Mouse (Mus musculus) neural tube, embryonic 11.5 days (tissue): ENCODE results near the gene Fbxo3. TPM values are rescaled to one million over a fixed set of nuclear protein-coding genes. Genes with fewer than 3 reads are reported as not detected.
"Not testable (repeated sequence)": the region's sequence is repeated elsewhere in the genome, so short reads cannot be mapped to it uniquely, and the experiment has no call there.

Experiments
- ATAC-seq: fragments of 200-750 bp; cut with Nextera tagmentation; 2 replicates; pipeline ENCODE4 v1.8.0; 2017; ENCODE audit warnings: moderate number of reproducible peaks, mild to moderate bottlenecking, moderate TSS enrichment, moderate library complexity; ENCODE audit not compliant: insufficient read depth, low FRiP score, low TSS enrichment
- DNase-seq: peaks from one replicate; pipeline ENCODE4 v3.0.0-alpha.2; 2015; ENCODE audit warnings: low spot score
- H3K27ac ChIP-seq: fragments of 300-500 bp; sonication (generic); 2 replicates; pipeline ENCODE4 v1.5.1; 2014; ENCODE audit warnings: low read depth, mild to moderate bottlenecking, low read length
- H3K27me3 ChIP-seq: fragments of 300-500 bp; sonication (generic); 2 replicates; pipeline ENCODE4 v1.6.1; 2014; ENCODE audit warnings: mild to moderate bottlenecking, low read length, mixed read lengths; ENCODE audit not compliant: control insufficient read depth, insufficient read depth
- H3K36me3 ChIP-seq: fragments of 300-500 bp; sonication (generic); 2 replicates; pipeline ENCODE4 v1.6.1; 2014; ENCODE audit warnings: mild to moderate bottlenecking, low read length, moderate library complexity, mixed read lengths; ENCODE audit not compliant: control insufficient read depth, insufficient read depth
- H3K4me1 ChIP-seq: fragments of 300-500 bp; sonication (generic); 2 replicates; pipeline ENCODE4 v1.6.1; 2014; ENCODE audit warnings: low read length, mixed read lengths; ENCODE audit not compliant: control insufficient read depth, insufficient read depth
- H3K4me2 ChIP-seq: fragments of 300-500 bp; sonication (generic); 2 replicates; pipeline ENCODE4 v1.6.1; 2014; ENCODE audit warnings: low read depth, mild to moderate bottlenecking, moderate library complexity
- H3K4me3 ChIP-seq: fragments of 300-500 bp; sonication (generic); 2 replicates; pipeline ENCODE4 v1.5.1; 2014; ENCODE audit warnings: low read depth, low read length
- H3K9ac ChIP-seq: fragments of 300-500 bp; sonication (generic); 2 replicates; pipeline ENCODE4 v1.6.1; 2014; ENCODE audit warnings: mild to moderate bottlenecking, low read length
- H3K9me3 ChIP-seq: fragments of 300-500 bp; sonication (generic); 2 replicates; pipeline ENCODE4 v1.6.1; 2016; ENCODE audit warnings: low read length; ENCODE audit not compliant: control insufficient read depth
- WGBS: fragments of 180-500 bp; shearing (Covaris S2); extraction: QIAGEN DNeasy Blood & Tissue Kit; methylation state at CpG from one replicate; pipeline ENCODE4 v1.1.7; 2014; 5-methylcytosine and 5-hydroxymethylcytosine counted together
- polyA plus RNA-seq: library from polyadenylated mRNA; unstranded; fragments of >200 nt; fragmentation: Nextera tagmentation; extraction: Ambion mirVana; gene quantifications from 2 replicates; pipeline ENCODE4 v1.2.1, GENCODE M21; 2014

Gene Fbxo3
- polyA plus RNA-seq, 1 experiment from 2014 or later, result 57.7 TPM

DNA sequence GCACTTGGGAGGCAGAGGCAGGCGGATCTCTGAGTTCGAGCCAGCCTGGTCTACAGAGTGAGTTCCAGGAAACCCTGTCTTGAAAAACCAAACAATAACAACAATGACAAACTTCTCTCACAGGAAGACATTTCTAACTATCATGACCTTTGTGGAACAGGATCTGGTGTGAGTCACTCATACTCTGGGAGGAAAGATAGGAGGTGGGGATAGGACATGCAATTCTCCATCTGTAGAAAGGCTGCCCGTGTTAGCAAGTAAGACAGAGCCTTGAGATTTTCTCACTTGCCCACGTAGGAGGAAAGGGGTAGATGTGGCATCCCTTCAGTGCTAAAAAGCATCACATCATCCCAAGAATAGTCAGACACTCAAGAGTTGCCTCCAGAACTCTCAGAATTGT is 25.7 kb upstream of the Fbxo3 start:
- Histone ChIP-seq H3K4me1 (no peaks in the 10 kb centered on the region), H3K9ac (no peak overlapping the region), H3K27ac (no peak overlapping the region), H3K4me3 (no peak overlapping the region), H3K9me3 (no peaks in the 10 kb centered on the region), H3K36me3 (no peaks in the 10 kb centered on the region), H3K27me3 (no peaks in the 10 kb centered on the region), H3K4me2 (no peak overlapping the region)
- 83% methylated on average over 4 of the region's 4 CpGs for WGBS
- ATAC-seq, result no peak
- DNase-seq, result no peak

DNA sequence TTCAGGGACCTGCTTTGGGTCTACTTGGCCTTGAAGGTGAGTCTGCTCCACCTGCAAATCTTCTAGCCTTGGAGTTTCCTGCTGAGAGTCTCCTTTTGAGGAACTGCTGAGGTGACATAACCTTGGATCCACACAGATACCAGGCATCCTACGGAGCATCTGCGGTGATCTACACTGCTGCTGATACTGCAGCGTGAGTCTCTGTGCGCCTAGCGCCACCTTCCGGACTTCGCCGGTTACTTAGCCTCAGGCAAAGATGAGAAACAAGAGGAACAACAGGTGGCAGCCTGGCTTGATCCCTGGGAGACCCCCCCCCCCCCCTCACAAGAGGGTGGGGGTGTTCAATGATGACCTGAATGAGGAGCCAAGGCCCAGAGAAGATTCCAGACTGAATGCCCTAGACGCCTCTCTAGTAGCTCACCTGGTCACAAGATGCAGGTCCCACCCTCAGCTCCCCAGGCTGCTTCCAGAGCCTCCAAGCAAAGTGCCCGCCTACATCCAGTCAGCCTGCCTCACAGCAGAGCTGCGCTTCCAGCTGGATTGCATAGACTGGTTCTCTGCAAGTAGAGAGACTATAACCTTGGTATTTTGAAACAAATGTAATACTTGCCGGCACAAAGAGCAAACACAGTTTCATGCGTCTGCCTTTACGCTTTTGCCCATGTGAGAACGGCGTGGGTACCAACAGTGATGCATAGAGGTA is 24.7 kb upstream of the Fbxo3 start:
- no peak overlapping the region for H3K27ac ChIP-seq
- no peaks in the 10 kb centered on the region for H3K36me3 ChIP-seq
- H3K27me3 ChIP-seq, result no peaks in the 10 kb centered on the region
- no peak overlapping the region for H3K4me3 ChIP-seq
- no peaks in the 10 kb centered on the region for H3K9me3 ChIP-seq
- no peak overlapping the region for H3K4me2 ChIP-seq
- 34% methylated on average over 16 of the region's 16 CpGs for WGBS
- ATAC-seq (no peak), DNase-seq (peak; percentile 73)
- no peaks in the 10 kb centered on the region for H3K4me1 ChIP-seq
- no peak overlapping the region for H3K9ac ChIP-seq

DNA sequence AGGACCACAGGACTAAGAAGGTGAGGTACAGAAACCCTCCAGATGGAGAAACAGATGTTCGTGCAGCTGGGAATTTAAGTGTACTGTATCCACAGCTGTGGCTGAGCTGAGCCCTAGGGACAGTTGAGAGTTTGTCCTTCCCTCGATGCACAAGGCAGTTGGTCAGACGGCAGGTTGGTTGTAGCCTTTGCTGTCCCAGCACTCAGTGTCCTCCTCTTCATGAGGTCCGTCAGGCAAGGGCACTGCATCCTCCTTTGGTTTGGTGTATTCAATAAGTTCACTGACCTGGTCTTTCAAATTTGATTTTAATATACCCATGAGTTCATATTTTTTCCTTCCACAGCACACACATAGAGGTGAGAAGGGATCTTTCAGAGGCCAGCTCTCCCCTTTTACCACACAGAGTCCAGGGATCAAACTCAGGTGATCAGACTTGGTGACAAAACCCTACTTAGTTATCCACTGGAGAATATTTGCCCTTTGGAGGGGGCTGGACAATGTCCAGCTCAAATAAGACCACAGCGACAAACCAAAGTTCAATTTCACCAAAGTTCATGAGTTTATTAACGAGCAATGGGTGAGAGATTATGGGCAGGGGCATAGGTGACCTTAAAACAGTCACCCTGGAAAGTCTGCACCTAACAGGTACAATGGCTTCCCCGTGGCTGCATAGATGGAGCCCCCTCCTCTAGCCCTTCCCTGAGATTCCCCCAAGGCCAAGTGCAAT is 19.6 kb upstream of the Fbxo3 start:
- Histone ChIP-seq H3K4me2 (no peak overlapping the region), H3K27ac (no peak overlapping the region), H3K27me3 (no peaks in the 10 kb centered on the region), H3K4me1 (no peaks in the 10 kb centered on the region), H3K4me3 (no peak overlapping the region), H3K36me3 (no peaks in the 10 kb centered on the region), H3K9ac (no peak overlapping the region), H3K9me3 (no peaks in the 10 kb centered on the region)
- no peak for ATAC-seq
- 85% methylated on average over 7 of the region's 7 CpGs for WGBS
- DNase-seq, result no peak

DNA sequence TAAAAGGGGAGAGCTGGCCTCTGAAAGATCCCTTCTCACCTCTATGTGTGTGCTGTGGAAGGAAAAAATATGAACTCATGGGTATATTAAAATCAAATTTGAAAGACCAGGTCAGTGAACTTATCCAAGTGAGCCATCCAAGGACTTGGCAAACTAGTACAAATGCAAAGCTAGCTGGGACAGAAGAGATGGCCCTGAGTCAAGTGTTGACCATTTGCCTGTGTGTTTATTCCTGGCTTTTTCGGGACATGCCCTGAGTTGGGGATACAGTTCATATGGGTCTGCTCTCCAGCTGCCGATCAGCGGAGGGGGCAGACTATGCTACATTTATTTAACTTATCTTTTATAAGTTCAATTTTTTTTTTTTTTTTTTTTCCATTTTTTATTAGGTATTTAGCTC is 18.7 kb upstream of the Fbxo3 start:
- H3K9me3 ChIP-seq, H3K9ac ChIP-seq, H3K4me3 ChIP-seq, H3K27me3 ChIP-seq, H3K4me2 ChIP-seq, H3K36me3 ChIP-seq, ATAC-seq, DNase-seq, H3K27ac ChIP-seq, H3K4me1 ChIP-seq: not testable (repeated sequence)
- 95% methylated on average over 3 of the region's 3 CpGs for WGBS

DNA sequence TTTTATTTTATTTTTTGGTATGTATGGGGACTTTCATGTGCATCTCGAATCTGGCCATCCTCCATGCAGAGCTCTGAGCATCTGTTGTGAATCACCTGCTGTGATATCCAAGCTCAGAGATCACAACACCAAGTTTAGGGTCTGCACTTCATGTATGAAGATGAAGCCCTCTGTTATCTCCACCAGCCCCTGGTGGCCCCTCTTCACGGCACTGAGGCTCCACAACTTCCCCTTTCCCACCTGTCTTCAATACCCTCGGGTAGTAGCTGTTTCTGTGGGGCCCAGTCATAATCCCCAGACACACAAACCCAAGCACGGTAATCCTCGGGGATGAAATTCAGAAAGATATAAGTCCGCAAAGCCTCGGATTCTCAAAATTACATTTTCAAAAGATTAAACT is 4.4 kb upstream of the Fbxo3 start:
- DNase-seq, result no peak
- H3K4me1 ChIP-seq, result no peaks in the 10 kb centered on the region
- no peaks in the 10 kb centered on the region for H3K9me3 ChIP-seq
- WGBS, result 87% methylated on average over 7 of the region's 7 CpGs
- no peak overlapping the region for H3K4me2 ChIP-seq
- no peaks in the 10 kb centered on the region for H3K36me3 ChIP-seq
- no peak overlapping the region for H3K9ac ChIP-seq
- no peak overlapping the region for H3K4me3 ChIP-seq
- ATAC-seq, result no peak
- no peaks in the 10 kb centered on the region for H3K27me3 ChIP-seq
- H3K27ac ChIP-seq, result no peak overlapping the region

DNA sequence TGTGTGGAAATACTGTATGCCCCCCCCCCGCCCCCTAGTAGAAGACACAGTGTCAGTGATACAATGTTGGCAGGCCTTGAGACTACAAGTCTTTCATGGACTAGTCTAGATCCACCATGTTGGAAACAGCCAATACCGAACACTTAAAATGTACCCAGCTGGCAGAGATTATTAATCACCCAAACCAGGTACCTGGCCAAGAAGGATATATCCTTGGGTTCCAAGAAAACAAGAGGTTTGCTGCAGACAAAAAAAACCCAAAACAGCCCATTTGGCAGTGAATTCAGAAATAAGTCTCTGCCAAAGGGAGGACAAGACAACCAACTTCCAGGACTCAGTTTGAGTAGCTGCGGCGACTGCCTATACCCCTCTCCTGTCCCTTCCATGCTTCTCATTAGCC is 2.9 kb upstream of the Fbxo3 start:
- DNase-seq (no peak), ATAC-seq (no peak)
- 94% methylated on average over 4 of the region's 4 CpGs for WGBS
- Histone ChIP-seq H3K27me3 (no peaks in the 10 kb centered on the region), H3K4me2 (no peak overlapping the region), H3K36me3 (no peaks in the 10 kb centered on the region), H3K9me3 (no peaks in the 10 kb centered on the region), H3K9ac (no peak overlapping the region), H3K4me3 (no peak overlapping the region), H3K4me1 (no peaks in the 10 kb centered on the region), H3K27ac (no peak overlapping the region)

DNA sequence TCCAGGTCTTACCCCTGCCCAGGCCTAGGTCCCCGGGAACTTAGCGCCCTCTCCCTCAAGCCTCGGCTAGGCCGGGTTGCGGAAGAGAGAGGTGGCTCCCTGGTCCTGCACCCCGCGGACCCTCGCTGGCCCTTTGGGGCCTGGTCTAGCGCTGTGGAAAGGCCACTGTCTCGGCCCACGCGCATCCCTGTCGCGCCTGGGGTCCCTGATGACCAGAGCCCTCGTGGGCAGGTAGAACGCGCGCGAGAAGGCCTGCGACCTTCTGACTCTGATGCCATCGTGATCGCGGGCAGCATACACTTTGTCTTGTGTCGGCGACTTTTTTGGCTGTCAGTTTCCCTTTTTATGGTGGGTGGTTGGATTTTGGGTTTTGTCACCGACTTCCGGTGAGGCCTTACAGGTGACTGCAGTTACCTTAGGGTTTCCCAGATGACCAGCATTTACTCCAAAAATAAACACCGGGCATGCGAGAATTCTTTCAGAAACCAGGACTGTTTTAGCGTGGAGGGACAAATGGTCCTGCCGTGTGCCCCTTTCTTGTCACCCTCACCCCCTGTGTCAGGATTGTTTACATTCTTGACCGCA is 710 bp downstream of the Fbxo3 start, which contains the start of gene 4931422A03Rik:
TSS of gene 4931422A03Rik (minus strand) at position 223 of the 585 bp plus-strand sequence.
- peak; percentile 64 for ATAC-seq
- Histone ChIP-seq H3K36me3 (no peaks in the 10 kb centered on the region), H3K4me1 (no peaks in the 10 kb centered on the region), H3K9me3 (no peaks in the 10 kb centered on the region), H3K9ac (peak within 1 kb of the TSS; percentile 94), H3K4me3 (peak within 1 kb of the TSS; percentile 93), H3K27ac (0 out of 2 replicates have a peak within 1 kb of the TSS, but pooled peaks have one; percentile 31), H3K4me2 (peak within 1 kb of the TSS; percentile 81), H3K27me3 (no peaks in the 10 kb centered on the region)
- no peak for DNase-seq
- 2% methylated on average over 32 of the region's 32 CpGs for WGBS

DNA sequence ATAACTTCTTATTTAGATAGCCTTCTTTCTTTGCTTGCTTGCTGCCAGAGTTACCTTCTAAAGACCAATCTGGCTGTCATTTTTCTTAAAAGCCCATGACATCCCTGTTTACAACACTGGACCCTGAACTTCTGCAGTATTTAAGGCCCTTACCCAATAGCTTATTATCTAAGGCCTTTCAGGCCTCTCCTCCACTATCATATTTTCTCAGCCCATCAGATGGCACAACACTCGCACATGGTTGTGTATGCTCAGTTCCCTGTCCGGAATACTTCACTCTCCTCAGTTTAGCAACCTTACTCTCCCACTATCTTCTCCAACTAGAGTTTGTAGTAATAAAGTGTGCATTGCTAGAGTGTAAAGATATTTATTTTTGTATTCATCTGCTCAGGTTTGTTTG is 1.6 kb downstream of the Fbxo3 start:
- 81% methylated on average over 2 of the region's 2 CpGs for WGBS
- DNase-seq, result no peak
- no peaks in the 10 kb centered on the region for H3K9me3 ChIP-seq
- peak overlapping the region; percentile 81 for H3K4me2 ChIP-seq
- ATAC-seq, result no peak
- H3K27ac ChIP-seq, result no peak overlapping the region
- H3K27me3 ChIP-seq, result no peaks in the 10 kb centered on the region
- no peaks in the 10 kb centered on the region; the same call in 1 of the 2 replicates for H3K36me3 ChIP-seq
- H3K4me1 ChIP-seq, result no peaks in the 10 kb centered on the region
- no peak overlapping the region for H3K9ac ChIP-seq
- H3K4me3 ChIP-seq, result no peak overlapping the region
